Mouse (Mus musculus) olfactory bulb, adult 2 months (tissue): Measurements from ENCODE around the gene Nebl.

Source experiments
- CTCF ChIP-seq: fragments of 200-500 bp; IDR thresholded peaks from 2 replicates; pipeline ENCODE4 v1.5.1; 2012; ENCODE audit warnings: low read depth, mild to moderate bottlenecking, low read length, moderate library complexity; ENCODE audit not compliant: insufficient read depth
- POLR2A ChIP-seq: fragments of 200-500 bp; IDR thresholded peaks from 2 replicates; pipeline ENCODE4 v1.6.1; 2012; ENCODE audit warnings: mild to moderate bottlenecking, low read depth, low read length, moderate library complexity; ENCODE audit not compliant: insufficient read depth

DNA sequence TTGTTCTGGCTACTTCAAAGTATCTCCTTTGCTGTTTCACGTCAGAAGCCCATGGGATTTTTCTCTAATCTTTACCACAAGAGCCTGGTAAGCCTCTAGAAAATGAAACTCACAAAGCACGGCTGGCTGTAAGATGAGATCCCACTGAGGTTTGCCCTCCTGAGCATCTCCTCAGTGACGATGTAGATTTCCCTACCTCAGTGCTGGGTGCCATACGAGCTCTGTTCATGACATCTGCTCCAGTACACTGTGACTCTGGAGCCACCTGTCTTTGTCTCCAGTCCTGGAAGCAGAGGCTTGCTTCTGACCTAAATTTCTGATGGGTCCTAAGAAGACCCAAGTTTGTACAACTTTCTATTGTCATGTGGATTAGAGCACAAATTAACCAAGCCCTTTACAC lies 25.0 kb upstream of the Nebl start:
- TF ChIP-seq POLR2A (no peak), CTCF (no peak)
